Mouse (Mus musculus) erythroblast, embryonic 14.5 days (primary cell): ENCODE results near the gene Aifm2. TPM values are rescaled to one million over a fixed set of nuclear protein-coding genes. Genes with fewer than 3 reads are reported as not detected.

Source experiments
- H3K27me3 ChIP-seq: 2 replicates; pipeline ENCODE4 v1.6.1; 2012; ENCODE audit warnings: inconsistent platforms; ENCODE audit not compliant: control insufficient read depth
- H3K36me3 ChIP-seq: 2 replicates; pipeline ENCODE4 v1.6.1; 2012; ENCODE audit warnings: mild to moderate bottlenecking, inconsistent platforms; ENCODE audit not compliant: control insufficient read depth
- H3K4me1 ChIP-seq: 2 replicates; pipeline ENCODE4 v1.6.1; 2012; ENCODE audit warnings: inconsistent platforms; ENCODE audit not compliant: control insufficient read depth
- H3K4me3 ChIP-seq: replicated peaks from 2 replicates; pipeline ENCODE3; 2012; ENCODE audit warnings: moderate library complexity, mild to moderate bottlenecking, inconsistent platforms
- H3K9me3 ChIP-seq: 2 replicates; pipeline ENCODE4 v1.6.1; 2012; ENCODE audit warnings: low read length, inconsistent platforms, mixed read lengths; ENCODE audit not compliant: control insufficient read depth
- GATA1 ChIP-seq: IDR thresholded peaks from 2 replicates; pipeline ENCODE4 v1.6.1; 2012; ENCODE audit warnings: low read length, inconsistent platforms, mixed read lengths
- TAL1 ChIP-seq: IDR thresholded peaks from 3 replicates; pipeline ENCODE4 v1.6.1; 2012; ENCODE audit warnings: low read length, inconsistent platforms, mixed read lengths
- polyA plus RNA-seq: library from polyadenylated mRNA; stranded (reverse); fragments of >175 nt; gene quantifications from 2 replicates; pipeline ENCODE4 v1.2.3, GENCODE M21; 2012

Gene Aifm2
- polyA plus RNA-seq, 1 experiment = 0.11 TPM

GRCm38 (mm10) chr10:61751534-61752219 is 36.6 kb downstream of the Aifm2 start:
- H3K36me3 ChIP-seq = no peaks in the 10 kb centered on the region
- no peak overlapping the region for H3K4me3 ChIP-seq
- TF ChIP-seq TAL1 (no peak), GATA1 (no peak)
- no peaks in the 10 kb centered on the region for H3K27me3 ChIP-seq
- H3K9me3 ChIP-seq = no peaks in the 10 kb centered on the region
- no peaks in the 10 kb centered on the region for H3K4me1 ChIP-seq

GRCm38 (mm10) chr10:61753071-61753470 is 38.0 kb downstream of the Aifm2 start:
- Histone ChIP-seq H3K27me3 (no peaks in the 10 kb centered on the region), H3K4me1 (no peaks in the 10 kb centered on the region), H3K4me3 (no peak overlapping the region), H3K9me3 (no peaks in the 10 kb centered on the region), H3K36me3 (no peaks in the 10 kb centered on the region)
- TF ChIP-seq TAL1 = no peak
- TF ChIP-seq GATA1 = no peak

- H3K36me3 ChIP-seq = no peaks in the 10 kb centered on the region
- no peak overlapping the region for H3K4me3 ChIP-seq
- TF ChIP-seq GATA1 (no peak), TAL1 (no peak)
- no peaks in the 10 kb centered on the region for H3K4me1 ChIP-seq
- H3K9me3 ChIP-seq = no peaks in the 10 kb centered on the region
- H3K27me3 ChIP-seq = no peaks in the 10 kb centered on the region
Observed at GRCm38 (mm10) chr10:61757022-61757421, 42.0 kb downstream of the Aifm2 start.

GRCm38 (mm10) chr10:61758904-61759303 is 43.8 kb downstream of the Aifm2 start:
- H3K36me3 ChIP-seq = no peaks in the 10 kb centered on the region
- TF ChIP-seq GATA1 = no peak
- no peak for TF ChIP-seq TAL1

GRCm38 (mm10) chr10:61759869-61760268 is 44.8 kb downstream of the Aifm2 start:
- H3K4me1 ChIP-seq = no peaks in the 10 kb centered on the region
- no peaks in the 10 kb centered on the region for H3K27me3 ChIP-seq
- H3K36me3 ChIP-seq = no peaks in the 10 kb centered on the region
- TF ChIP-seq TAL1 = no peak
- no peak for TF ChIP-seq GATA1
- no peaks in the 10 kb centered on the region for H3K9me3 ChIP-seq
- no peak overlapping the region for H3K4me3 ChIP-seq

More at GRCm38 (mm10) chr10:61758904-61759303, 43.8 kb downstream of the Aifm2 start:
- Histone ChIP-seq H3K4me3 (no peak overlapping the region), H3K27me3 (no peaks in the 10 kb centered on the region), H3K4me1 (no peaks in the 10 kb centered on the region), H3K9me3 (no peaks in the 10 kb centered on the region)

GRCm38 (mm10) chr10:61764689-61765088 is 49.6 kb downstream of the Aifm2 start:
- Histone ChIP-seq H3K27me3 (no peaks in the 10 kb centered on the region), H3K4me3 (no peak overlapping the region), H3K9me3 (no peaks in the 10 kb centered on the region), H3K36me3 (no peaks in the 10 kb centered on the region), H3K4me1 (no peaks in the 10 kb centered on the region)
- TF ChIP-seq TAL1 (no peak), GATA1 (no peak)

GRCm38 (mm10) chr10:61765558-61765957 is 50.5 kb downstream of the Aifm2 start:
- H3K4me1 ChIP-seq = no peaks in the 10 kb centered on the region
- H3K9me3 ChIP-seq = no peaks in the 10 kb centered on the region
- H3K27me3 ChIP-seq = no peaks in the 10 kb centered on the region
- H3K36me3 ChIP-seq = no peaks in the 10 kb centered on the region
- H3K4me3 ChIP-seq = no peak overlapping the region
- TF ChIP-seq GATA1 (no peak), TAL1 (no peak)

- no peaks in the 10 kb centered on the region for H3K36me3 ChIP-seq
- no peaks in the 10 kb centered on the region for H3K9me3 ChIP-seq
- H3K27me3 ChIP-seq = no peaks in the 10 kb centered on the region
- no peaks in the 10 kb centered on the region for H3K4me1 ChIP-seq
- TF ChIP-seq TAL1 (no peak), GATA1 (no peak)
- H3K4me3 ChIP-seq = no peak overlapping the region
Observed at GRCm38 (mm10) chr10:61766806-61767205, 51.7 kb downstream of the Aifm2 start.

GRCm38 (mm10) chr10:61781461-61782128 is 66.5 kb downstream of the Aifm2 start:
- no peaks in the 10 kb centered on the region for H3K36me3 ChIP-seq
- peaks cover 37% of the 10 kb centered on the region for H3K27me3 ChIP-seq

More at GRCm38 (mm10) chr10:61781461-61782128, 66.5 kb downstream of the Aifm2 start:
- no peaks in the 10 kb centered on the region for H3K9me3 ChIP-seq
- H3K4me1 ChIP-seq = no peaks in the 10 kb centered on the region
- H3K4me3 ChIP-seq = no peak overlapping the region
- TF ChIP-seq GATA1 (no peak), TAL1 (no peak)
